Mouse (Mus musculus) A20 (cell line): ENCODE data around the gene Gm15294.

Experiments
- DNase-seq: peaks from one replicate; pipeline ENCODE4 v3.0.0-alpha.2; 2011; ENCODE audit warnings: low read depth, low spot score

Gene Gm15294

DNA sequence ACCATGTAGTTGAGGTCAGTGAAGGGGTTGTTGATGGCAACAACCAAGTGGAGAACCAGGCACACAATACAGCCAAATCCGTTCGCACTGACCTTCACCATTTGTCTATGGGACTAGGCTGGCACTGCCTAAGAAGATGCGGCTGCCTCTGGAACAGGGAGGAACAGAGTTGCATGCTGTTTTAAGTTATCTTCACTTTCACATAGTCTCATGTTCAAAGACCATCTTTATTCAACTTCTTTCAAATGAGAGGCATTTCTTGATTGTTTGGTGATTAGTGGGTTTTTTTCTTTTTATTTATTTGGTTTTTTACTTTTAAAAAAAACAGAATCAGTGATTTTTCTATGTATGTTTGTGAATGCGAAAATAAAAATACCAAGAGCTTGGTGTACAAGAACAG, at the start of gene Gm15294:
Gene Gm15294, minus strand, starts transcription at position 101 of the 400 bp plus-strand sequence.
- DNase-seq, result no peak

DNA sequence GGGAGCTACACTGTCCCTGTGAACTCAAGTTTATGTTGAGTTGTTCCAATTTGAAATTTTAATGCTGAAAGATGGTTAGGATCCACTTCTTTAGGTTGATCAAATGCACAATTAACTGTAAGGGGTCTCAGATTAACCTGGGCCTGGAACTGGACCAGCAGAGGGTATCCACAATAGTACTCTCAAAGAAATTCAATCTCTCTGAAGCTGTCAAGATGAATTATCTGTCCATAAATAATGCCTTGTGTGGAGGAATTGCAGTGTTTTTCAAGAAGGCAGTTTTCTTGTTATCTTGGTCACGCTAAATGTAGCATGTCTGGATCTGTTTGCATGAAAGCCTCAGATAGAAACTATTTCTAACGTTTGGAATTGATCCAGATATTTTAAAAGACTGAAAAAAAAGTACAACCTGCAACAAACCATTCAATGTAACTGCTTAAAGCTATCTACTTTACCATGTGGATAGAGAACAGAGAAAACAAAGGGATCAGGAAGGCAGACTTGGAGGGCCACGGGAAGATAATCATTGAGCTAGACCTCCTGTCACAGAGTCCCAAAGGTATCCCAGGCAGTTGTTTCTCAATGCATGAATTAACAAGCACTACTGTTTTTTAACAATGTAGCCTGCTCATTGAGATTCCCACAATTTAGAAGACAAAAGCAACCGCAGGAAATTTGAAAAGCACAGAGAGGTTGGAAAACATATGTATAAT, 9.5 kb upstream of the Gm15294 start:
- DNase-seq, result no peak

DNA sequence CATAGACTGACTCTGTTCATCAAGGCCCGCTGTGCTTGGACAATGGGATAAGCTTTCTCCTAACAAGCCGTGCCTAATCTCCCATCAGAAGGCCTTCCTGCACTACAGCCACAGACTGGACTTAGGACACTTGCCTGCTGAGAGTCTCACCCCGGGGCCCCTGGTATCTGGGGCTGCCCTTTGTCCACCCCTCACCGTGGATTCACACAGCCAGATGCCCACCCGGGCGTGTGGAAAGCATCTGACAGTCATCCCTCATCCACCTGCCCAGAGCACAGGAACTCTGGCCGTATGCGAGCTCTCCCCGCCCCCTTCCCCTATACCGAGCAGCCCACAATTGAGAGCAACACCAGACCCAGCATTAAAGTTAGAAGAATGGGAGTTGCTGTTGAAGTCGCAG, 1.0 kb downstream of the Gm15294 start:
- no peak for DNase-seq

DNA sequence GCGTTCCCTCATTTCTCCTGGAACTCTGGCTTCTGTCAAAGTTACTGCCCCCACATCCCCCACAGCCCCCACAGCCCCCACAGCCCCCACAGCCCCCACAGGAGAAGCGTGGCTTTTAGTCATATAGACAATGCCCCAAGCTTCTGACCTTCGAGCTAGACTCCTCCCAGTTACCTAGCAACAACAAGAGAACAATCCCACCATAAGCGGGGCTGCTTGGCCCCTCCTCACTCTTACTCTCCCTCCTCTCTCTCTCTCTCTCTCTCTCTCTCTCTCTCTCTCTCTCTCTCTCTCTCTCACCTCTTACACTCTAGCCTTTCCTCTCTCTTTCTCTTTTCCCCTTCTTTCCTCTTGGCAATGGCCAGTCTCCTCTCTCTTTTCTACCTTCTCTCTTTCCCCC, 1.4 kb downstream of the Gm15294 start:
- no peak for DNase-seq

DNA sequence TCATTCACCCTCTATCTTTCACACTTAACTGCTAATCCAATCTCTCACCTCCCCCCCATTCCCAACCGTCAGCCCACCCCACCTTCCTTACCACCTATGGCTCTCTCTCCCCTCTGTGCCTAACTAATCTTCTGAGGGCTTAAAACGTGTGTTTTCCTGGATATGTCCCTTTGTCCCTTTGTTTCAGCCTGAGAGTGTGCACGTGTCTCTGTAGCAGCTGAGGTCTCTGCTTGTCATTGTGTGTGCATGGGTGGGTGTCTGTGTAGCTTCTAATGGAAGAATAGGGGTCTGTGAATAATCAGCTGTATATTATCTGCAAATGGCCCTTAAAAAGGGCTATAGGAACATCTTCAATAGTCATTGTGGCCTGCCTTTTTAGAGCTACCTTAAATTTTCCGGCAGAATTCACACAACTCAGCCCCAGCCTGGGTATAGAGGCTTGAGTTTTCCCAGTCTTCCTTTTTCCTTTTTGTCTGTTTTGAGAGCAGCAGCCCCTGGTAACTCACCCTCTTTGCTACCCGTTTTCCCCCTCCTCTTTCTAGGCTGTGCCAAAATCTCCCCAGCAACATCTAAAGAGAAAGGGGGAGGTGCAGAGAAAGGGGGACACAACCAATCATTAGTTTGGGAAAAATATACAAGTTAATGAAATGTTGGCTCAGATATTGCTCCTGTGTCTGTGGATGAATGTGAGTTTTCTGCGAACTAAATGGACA, 19.2 kb downstream of the Gm15294 start:
- DNase-seq, result no peak
